Mouse (Mus musculus) cerebellum, adult 8-10 months (tissue): ENCODE results near the gene Mmp28.
A peak's percentile ranks its signal among the peaks of the same experiment; 100 is the strongest.

Experiments
- DNase-seq: peaks from one replicate; pipeline ENCODE4 v3.0.0; 2022

Gene Mmp28

GRCm38 (mm10) chr11:83447612-83448011 is 15.3 kb downstream of the Mmp28 start:
- DNase-seq = no peak

- DNase-seq = no peak
These were observed 17.9 kb downstream of the Mmp28 start for GRCm38 (mm10) chr11:83445001-83445400.

GRCm38 (mm10) chr11:83443824-83444223 is 19.0 kb downstream of the Mmp28 start:
- DNase-seq = no peak

GRCm38 (mm10) chr11:83442596-83443267 is 20.1 kb downstream of the Mmp28 start:
- peak; percentile 85 for DNase-seq

GRCm38 (mm10) chr11:83441235-83441634 is 21.6 kb downstream of the Mmp28 start:
- no peak for DNase-seq

- DNase-seq = peak; percentile 89
These were observed 22.5 kb downstream of the Mmp28 start for GRCm38 (mm10) chr11:83440081-83441064.

- no peak for DNase-seq
These were observed 23.3 kb downstream of the Mmp28 start for GRCm38 (mm10) chr11:83439426-83440060.

GRCm38 (mm10) chr11:83437377-83437776 is 25.5 kb downstream of the Mmp28 start, which contains the start of gene 1700020L24Rik:
Gene 1700020L24Rik (plus strand): TSS chr11:83437677.
- no peak for DNase-seq

GRCm38 (mm10) chr11:83432533-83432932 is 30.3 kb downstream of the Mmp28 start:
- DNase-seq = no peak

- DNase-seq = no peak
These were observed 33.5 kb downstream of the Mmp28 start, which contains the start of gene Gas2l2 for GRCm38 (mm10) chr11:83429355-83429754. Gene Gas2l2 (minus strand): TSS chr11:83429455.

- DNase-seq = no peak
These were observed 35.9 kb downstream of the Mmp28 start for GRCm38 (mm10) chr11:83426964-83427363.

GRCm38 (mm10) chr11:83424681-83425080 is 38.2 kb downstream of the Mmp28 start:
- DNase-seq = peak; percentile 85

GRCm38 (mm10) chr11:83421305-83421704 is 41.6 kb downstream of the Mmp28 start:
- DNase-seq = no peak

GRCm38 (mm10) chr11:83420338-83420737 is 42.5 kb downstream of the Mmp28 start:
- DNase-seq = no peak

- DNase-seq = no peak
These were observed 44.3 kb downstream of the Mmp28 start for GRCm38 (mm10) chr11:83418566-83418965.

GRCm38 (mm10) chr11:83417708-83418107 is 45.2 kb downstream of the Mmp28 start:
- DNase-seq = no peak

- no peak for DNase-seq
These were observed 45.8 kb downstream of the Mmp28 start for GRCm38 (mm10) chr11:83417080-83417479.

- DNase-seq = no peak
These were observed 52.4 kb downstream of the Mmp28 start for GRCm38 (mm10) chr11:83410510-83410909.

GRCm38 (mm10) chr11:83409792-83410291 is 53.0 kb downstream of the Mmp28 start:
- no peak for DNase-seq

GRCm38 (mm10) chr11:83409087-83409754 is 53.6 kb downstream of the Mmp28 start, which contains the start of gene Rasl10b:
Gene Rasl10b (plus strand): TSS chr11:83409137.
- peak; percentile 66 for DNase-seq

GRCm38 (mm10) chr11:83408242-83408641 is 54.6 kb downstream of the Mmp28 start:
- no peak for DNase-seq

GRCm38 (mm10) chr11:83406391-83406790 is 56.5 kb downstream of the Mmp28 start:
- DNase-seq = no peak
